Mouse (Mus musculus): ENCODE measurements around the gene Zfp523.

- TF ChIP-seq EP300 (IDR thresholded peaks at IDR 0.05; ENCODE audit: low read depth) (no peak), CTCF (IDR thresholded peaks at IDR 0.05; ENCODE audit: low read depth) (no peak)
Observed at GRCm38 (mm10) chr17:28141771-28142699, 34.9 kb upstream of the Zfp523 start, which contains the start of gene Scube3.

All from heart, postnatal 0 days (tissue).